Mouse (Mus musculus) forebrain, embryonic 11.5 days (tissue): Measurements from ENCODE around the gene Ccser2. TPM values are rescaled to one million over a fixed set of nuclear protein-coding genes. Genes with fewer than 3 reads are reported as not detected.
"Not testable (repeated sequence)": the region's sequence is repeated elsewhere in the genome, so short reads cannot be mapped to it uniquely, and the experiment has no call there.

Source experiments
- ATAC-seq: fragments of 200-750 bp; cut with Nextera tagmentation; replicated peaks from 2 replicates; pipeline ENCODE4 v1.8.0; 2017; ENCODE audit warnings: moderate TSS enrichment; ENCODE audit not compliant: low FRiP score
- DNase-seq: peaks from one replicate; pipeline ENCODE4 v3.0.0-alpha.2; 2017; ENCODE audit warnings: low spot score
- H3K27ac ChIP-seq: fragments of 300-500 bp; sonication (generic); 2 replicates; pipeline ENCODE4 v1.5.1; 2014; ENCODE audit warnings: low read depth, low read length
- H3K27me3 ChIP-seq: fragments of 300-500 bp; sonication (generic); 2 replicates; pipeline ENCODE4 v1.6.1; 2014; ENCODE audit warnings: mild to moderate bottlenecking, low read length, mixed read lengths; ENCODE audit not compliant: control insufficient read depth, insufficient read depth
- H3K36me3 ChIP-seq: fragments of 300-500 bp; sonication (generic); 2 replicates; pipeline ENCODE4 v1.6.1; 2014; ENCODE audit warnings: mild to moderate bottlenecking, low read length, moderate library complexity, mixed read lengths; ENCODE audit not compliant: control insufficient read depth, insufficient read depth
- H3K4me1 ChIP-seq: fragments of 300-500 bp; sonication (generic); replicated peaks from 2 replicates; pipeline ENCODE4 v1.6.1; 2014; ENCODE audit warnings: low read length, mixed read lengths; ENCODE audit not compliant: control insufficient read depth, insufficient read depth
- H3K4me2 ChIP-seq: fragments of 300-500 bp; sonication (generic); 2 replicates; pipeline ENCODE4 v1.6.1; 2014; ENCODE audit warnings: low read depth, mild to moderate bottlenecking, low read length, moderate library complexity, mixed read lengths; ENCODE audit not compliant: severe bottlenecking
- H3K4me3 ChIP-seq: fragments of 300-500 bp; sonication (generic); 2 replicates; pipeline ENCODE4 v1.5.1; 2014; ENCODE audit warnings: low read depth, low read length
- H3K9ac ChIP-seq: fragments of 300-500 bp; sonication (generic); 2 replicates; pipeline ENCODE4 v1.6.1; 2014; ENCODE audit warnings: low read length
- H3K9me3 ChIP-seq: fragments of 300-500 bp; sonication (generic); 2 replicates; pipeline ENCODE4 v1.6.1; 2016; ENCODE audit warnings: low read length, mixed read lengths; ENCODE audit not compliant: control insufficient read depth
- WGBS: fragments of 180-500 bp; shearing (Covaris S2); extraction: QIAGEN DNeasy Blood & Tissue Kit; methylation state at CpG from one replicate; pipeline ENCODE4 v1.1.7; 2014; 5-methylcytosine and 5-hydroxymethylcytosine counted together
- polyA plus RNA-seq: library from polyadenylated mRNA; unstranded; fragments of >200 nt; fragmentation: Nextera tagmentation; extraction: Ambion mirVana; gene quantifications from 2 replicates; pipeline ENCODE4 v1.2.1, GENCODE M21; 2014

Gene Ccser2
- 30.2 and 33.1 TPM in 2 replicates for polyA plus RNA-seq

DNA sequence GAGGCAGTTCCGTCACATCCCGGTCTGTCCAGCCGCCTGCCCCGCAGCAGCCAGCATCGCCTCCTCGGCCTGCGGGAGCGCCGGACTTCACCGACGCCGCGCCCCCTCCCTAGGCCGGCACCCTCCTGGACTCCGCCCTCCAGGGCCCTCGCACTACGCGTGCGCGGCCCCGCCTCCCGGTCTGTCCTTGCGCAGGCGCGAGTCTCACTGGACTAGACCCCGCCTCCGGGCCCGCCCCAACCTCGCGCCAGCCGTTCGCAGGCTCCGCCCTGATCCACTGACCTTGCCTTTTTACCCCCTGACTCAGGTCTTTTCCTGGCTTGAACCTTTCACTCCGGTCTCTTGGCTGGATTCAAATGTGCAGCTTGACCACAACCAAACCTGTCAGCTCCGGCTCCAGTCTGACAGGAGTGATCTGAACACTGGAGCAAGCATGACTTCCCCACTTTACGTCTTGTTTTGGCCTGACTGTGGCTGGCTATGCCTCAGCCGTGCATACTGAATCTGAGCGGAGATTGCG lies at the start of gene Ccser2:
Gene Ccser2, minus strand, starts transcription at position 150 of the 520 bp plus-strand sequence.
- Histone ChIP-seq H3K4me3 (peak within 1 kb of the TSS; percentile 86), H3K4me2 (peak within 1 kb of the TSS; percentile 56), H3K4me1 (peaks cover 3% of the 10 kb centered on the region; the same call in 1 of the 2 replicates), H3K27me3 (no peaks in the 10 kb centered on the region), H3K27ac (peak within 1 kb of the TSS; percentile 81), H3K9ac (peak within 1 kb of the TSS; percentile 85), H3K9me3 (no peaks in the 10 kb centered on the region), H3K36me3 (no peaks in the 10 kb centered on the region)
- 3% methylated on average over 38 of the region's 39 CpGs for WGBS
- ATAC-seq = peak; percentile 100
- peak; percentile 98 for DNase-seq

DNA sequence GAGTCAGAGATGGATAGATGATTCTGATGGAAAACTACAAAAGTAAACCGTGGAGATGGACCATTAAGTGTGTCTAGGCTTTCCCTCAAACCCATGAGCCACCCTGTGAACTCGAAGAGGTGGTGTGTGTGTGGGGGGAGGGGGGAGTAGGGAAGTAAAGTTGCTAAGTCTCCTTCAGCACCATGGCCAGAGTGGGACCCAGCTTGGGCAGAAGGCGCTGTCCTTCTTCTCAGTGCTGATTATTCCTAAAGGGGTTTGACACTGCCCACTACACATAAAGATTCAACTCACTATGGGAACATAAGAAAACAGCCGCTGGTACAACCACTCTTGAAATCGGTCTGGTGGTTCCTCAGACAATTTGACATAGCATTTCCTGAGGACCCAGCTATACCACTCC lies 47.3 kb upstream of the Ccser2 start:
- no peaks in the 10 kb centered on the region for H3K27me3 ChIP-seq
- ATAC-seq = no peak
- 38% methylated on average over 5 of the region's 5 CpGs for WGBS
- H3K9me3 ChIP-seq = no peaks in the 10 kb centered on the region
- H3K9ac ChIP-seq = no peak overlapping the region
- no peak overlapping the region for H3K4me2 ChIP-seq
- no peaks in the 10 kb centered on the region for H3K36me3 ChIP-seq
- no peak overlapping the region for H3K27ac ChIP-seq
- H3K4me3 ChIP-seq = no peak overlapping the region
- DNase-seq = no peak
- no peaks in the 10 kb centered on the region for H3K4me1 ChIP-seq

DNA sequence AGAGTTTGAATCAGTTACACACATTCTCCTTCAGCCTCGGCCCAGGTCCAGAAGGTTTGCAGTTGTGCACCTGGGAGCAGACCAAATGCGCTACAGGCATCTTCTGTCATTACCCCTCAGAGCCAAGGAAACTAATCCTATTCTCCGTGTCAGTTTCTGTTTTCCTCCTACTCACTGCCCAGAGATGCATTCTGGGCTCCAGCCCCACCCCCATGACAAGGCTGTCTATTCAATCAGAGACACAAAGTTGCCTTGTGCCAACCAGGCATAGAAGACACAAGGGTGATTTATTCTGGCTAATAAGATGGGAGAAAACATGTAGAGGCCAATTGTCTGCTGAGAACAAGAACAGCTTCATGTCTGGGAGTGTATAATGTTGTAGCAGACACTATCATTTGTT lies 45.1 kb upstream of the Ccser2 start:
- ATAC-seq (no peak), DNase-seq (no peak)
- Histone ChIP-seq H3K27me3 (no peaks in the 10 kb centered on the region), H3K4me1 (no peaks in the 10 kb centered on the region), H3K4me2 (no peak overlapping the region), H3K27ac (no peak overlapping the region), H3K36me3 (no peaks in the 10 kb centered on the region), H3K9ac (no peak overlapping the region), H3K4me3 (no peak overlapping the region), H3K9me3 (no peaks in the 10 kb centered on the region)
- 58% methylated on average over 3 of the region's 3 CpGs for WGBS

DNA sequence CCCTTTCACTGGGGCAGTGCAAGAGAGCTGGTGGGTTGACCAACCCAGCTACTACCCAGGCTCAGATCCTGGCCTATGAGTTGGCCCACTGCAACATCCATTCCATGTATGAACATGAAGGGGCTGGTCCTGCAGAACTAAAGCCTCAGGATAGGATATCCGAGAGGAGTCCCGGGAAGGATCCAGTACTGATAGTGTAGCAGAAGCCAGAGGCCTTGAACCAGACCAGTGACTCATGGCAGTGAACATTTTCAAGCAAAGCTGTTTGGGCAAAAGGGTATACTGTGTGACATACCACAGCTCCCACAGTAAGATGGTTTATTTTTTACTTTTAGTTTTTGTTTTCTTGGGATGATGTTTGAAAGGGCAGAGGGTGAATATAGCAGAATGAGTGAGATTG lies 41.1 kb upstream of the Ccser2 start:
- DNase-seq (no peak), ATAC-seq (no peak)
- Histone ChIP-seq H3K9ac (no peak overlapping the region), H3K9me3 (no peaks in the 10 kb centered on the region), H3K27me3 (no peaks in the 10 kb centered on the region), H3K4me2 (no peak overlapping the region), H3K36me3 (no peaks in the 10 kb centered on the region), H3K4me3 (no peak overlapping the region), H3K4me1 (no peaks in the 10 kb centered on the region; the same call in 1 of the 2 replicates), H3K27ac (no peak overlapping the region)
- WGBS = 84% methylated on average over 2 of the region's 2 CpGs

DNA sequence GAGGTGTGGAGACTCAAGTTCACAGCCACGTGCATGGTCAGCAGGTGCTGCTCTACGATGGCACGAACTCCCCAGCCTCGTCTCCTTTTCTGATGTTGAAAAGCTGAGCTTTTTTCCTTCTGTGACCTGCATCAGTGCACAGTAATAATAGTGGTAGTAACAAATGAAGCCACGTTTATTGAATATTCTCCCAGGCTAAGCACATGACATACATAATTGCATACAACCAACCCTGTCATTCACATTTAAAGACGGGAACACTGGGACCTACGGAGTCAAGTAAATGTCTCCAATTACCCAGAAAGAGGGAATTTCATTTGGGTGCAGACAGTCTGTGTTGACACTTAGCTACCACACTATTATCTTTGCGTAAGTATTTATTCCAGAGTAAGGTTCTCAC lies 37.9 kb upstream of the Ccser2 start:
- H3K9ac ChIP-seq = no peak overlapping the region
- H3K4me1 ChIP-seq = no peaks in the 10 kb centered on the region; the same call in 1 of the 2 replicates
- no peak overlapping the region for H3K4me2 ChIP-seq
- DNase-seq = no peak
- H3K27me3 ChIP-seq = no peaks in the 10 kb centered on the region
- H3K36me3 ChIP-seq = no peaks in the 10 kb centered on the region
- WGBS = 77% methylated on average over 8 of the region's 8 CpGs
- no peaks in the 10 kb centered on the region for H3K9me3 ChIP-seq
- no peak for ATAC-seq
- no peak overlapping the region for H3K27ac ChIP-seq
- H3K4me3 ChIP-seq = no peak overlapping the region

GRCm38 (mm10) chr14:37005865-37006264 lies 37.3 kb upstream of the Ccser2 start:
- DNase-seq = no peak
- 39% methylated on average over 3 of the region's 3 CpGs for WGBS

DNA sequence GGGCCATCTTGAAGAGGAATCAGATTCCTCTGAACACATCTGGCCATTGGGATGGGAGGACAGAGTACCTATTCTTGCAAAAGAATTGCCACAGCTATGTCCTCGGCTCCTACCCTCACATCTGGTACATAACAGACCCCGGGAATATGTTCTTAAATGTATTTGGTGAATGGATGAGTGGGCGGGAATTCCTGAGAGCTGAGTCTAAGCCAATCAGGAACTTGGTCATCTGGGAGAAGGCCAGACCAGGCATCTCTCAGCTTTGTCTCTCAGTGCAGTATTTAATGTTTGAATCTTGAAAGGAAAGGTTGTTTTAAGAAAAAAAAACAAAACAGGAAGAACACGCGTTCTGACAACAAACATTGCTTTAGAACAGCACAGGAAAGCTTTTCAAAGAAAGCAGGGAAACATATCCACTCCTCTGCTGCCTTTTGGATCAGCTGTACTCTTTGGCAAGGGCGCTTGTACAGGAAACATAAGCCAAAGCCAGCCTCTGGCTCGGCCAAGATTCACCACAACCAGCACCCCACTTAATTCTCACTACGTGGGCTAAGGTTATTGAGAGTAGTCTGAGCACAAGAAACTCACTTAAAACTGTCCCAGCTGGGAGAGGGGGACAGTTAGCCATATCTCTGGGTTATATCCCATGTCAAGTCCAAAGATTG lies 35.0 kb upstream of the Ccser2 start:
- DNase-seq = no peak
- no peak overlapping the region for H3K4me2 ChIP-seq

More at GRCm38 (mm10) chr14:37005865-37006264, 37.3 kb upstream of the Ccser2 start:
- Histone ChIP-seq H3K9me3 (no peaks in the 10 kb centered on the region), H3K9ac (no peak overlapping the region), H3K4me3 (no peak overlapping the region), H3K4me1 (no peaks in the 10 kb centered on the region; the same call in 1 of the 2 replicates), H3K27ac (no peak overlapping the region), H3K27me3 (no peaks in the 10 kb centered on the region), H3K4me2 (no peak overlapping the region), H3K36me3 (no peaks in the 10 kb centered on the region)
- no peak for ATAC-seq

DNA sequence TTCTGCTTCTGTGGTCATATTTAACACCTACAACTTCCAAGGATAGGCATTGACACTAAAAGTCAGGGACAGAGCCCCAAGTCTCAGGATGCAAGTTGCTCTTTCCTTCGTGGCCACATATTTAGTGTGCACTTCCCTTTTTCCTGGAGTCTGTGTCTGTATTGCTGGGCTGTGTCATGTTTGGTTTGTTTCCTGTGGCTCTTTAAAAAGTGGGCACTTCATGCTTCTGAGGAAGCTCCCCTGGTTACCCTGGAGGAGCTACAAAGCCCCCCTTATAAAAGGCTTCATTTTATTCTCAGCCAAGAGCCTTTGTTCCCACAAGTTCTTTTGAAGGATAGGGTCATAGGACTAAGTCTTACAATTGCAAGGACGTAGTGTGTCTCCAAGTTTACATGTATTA lies 34.3 kb upstream of the Ccser2 start:
- Histone ChIP-seq H3K4me1 (no peaks in the 10 kb centered on the region; the same call in 1 of the 2 replicates), H3K27ac (no peak overlapping the region), H3K27me3 (no peaks in the 10 kb centered on the region), H3K4me2 (no peak overlapping the region), H3K36me3 (no peaks in the 10 kb centered on the region), H3K4me3 (no peak overlapping the region), H3K9ac (no peak overlapping the region), H3K9me3 (no peaks in the 10 kb centered on the region)
- no peak for ATAC-seq
- no peak for DNase-seq
- WGBS = 57% methylated on average over 2 of the region's 2 CpGs

More for the DNA sequence above, 35.0 kb upstream of the Ccser2 start:
- Histone ChIP-seq H3K27me3 (no peaks in the 10 kb centered on the region), H3K27ac (no peak overlapping the region), H3K36me3 (no peaks in the 10 kb centered on the region), H3K9ac (no peak overlapping the region), H3K9me3 (no peaks in the 10 kb centered on the region), H3K4me1 (no peaks in the 10 kb centered on the region; the same call in 1 of the 2 replicates), H3K4me3 (no peak overlapping the region)
- no peak for ATAC-seq
- 88% methylated on average over 8 of the region's 8 CpGs for WGBS

DNA sequence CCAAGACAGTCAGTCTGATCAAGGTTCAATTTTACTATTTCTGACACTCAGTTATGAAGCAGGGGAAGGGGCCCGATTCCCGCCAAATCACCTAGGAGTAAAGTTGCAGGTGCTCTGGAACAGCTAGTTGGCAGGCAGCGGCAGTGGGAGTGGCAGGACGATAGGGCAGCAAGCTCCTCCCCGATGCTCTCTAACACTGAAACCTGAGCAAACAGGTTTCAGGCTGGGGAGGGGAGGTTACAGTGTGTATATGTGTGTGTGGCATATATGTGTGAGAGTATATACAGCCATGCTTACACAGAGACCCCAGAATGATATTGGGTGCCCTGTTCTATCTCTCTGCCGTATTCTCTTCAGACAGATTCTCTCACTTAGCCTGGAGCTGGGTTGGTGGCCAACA lies 32.2 kb upstream of the Ccser2 start:
- not testable (repeated sequence) for H3K9ac ChIP-seq, H3K36me3 ChIP-seq, H3K4me1 ChIP-seq, H3K4me2 ChIP-seq, H3K9me3 ChIP-seq, ATAC-seq, H3K27me3 ChIP-seq, DNase-seq, H3K27ac ChIP-seq, H3K4me3 ChIP-seq
- WGBS = 81% methylated on average over 6 of the region's 6 CpGs
